Mouse (Mus musculus) forebrain, embryonic 11.5 days (tissue): Measurements from ENCODE around the gene Ppfia2. TPM values are rescaled to one million over a fixed set of nuclear protein-coding genes. Genes with fewer than 3 reads are reported as not detected.

ENCODE experiments used
- ATAC-seq: fragments of 200-750 bp; cut with Nextera tagmentation; replicated peaks from 2 replicates; pipeline ENCODE4 v1.8.0; 2017; ENCODE audit warnings: moderate TSS enrichment; ENCODE audit not compliant: low FRiP score
- DNase-seq: peaks from one replicate; pipeline ENCODE4 v3.0.0-alpha.2; 2017; ENCODE audit warnings: low spot score
- H3K27ac ChIP-seq: fragments of 300-500 bp; sonication (generic); 2 replicates; pipeline ENCODE4 v1.5.1; 2014; ENCODE audit warnings: low read depth, low read length
- H3K27me3 ChIP-seq: fragments of 300-500 bp; sonication (generic); 2 replicates; pipeline ENCODE4 v1.6.1; 2014; ENCODE audit warnings: mild to moderate bottlenecking, low read length, mixed read lengths; ENCODE audit not compliant: control insufficient read depth, insufficient read depth
- H3K36me3 ChIP-seq: fragments of 300-500 bp; sonication (generic); 2 replicates; pipeline ENCODE4 v1.6.1; 2014; ENCODE audit warnings: mild to moderate bottlenecking, low read length, moderate library complexity, mixed read lengths; ENCODE audit not compliant: control insufficient read depth, insufficient read depth
- H3K4me1 ChIP-seq: fragments of 300-500 bp; sonication (generic); replicated peaks from 2 replicates; pipeline ENCODE4 v1.6.1; 2014; ENCODE audit warnings: low read length, mixed read lengths; ENCODE audit not compliant: control insufficient read depth, insufficient read depth
- H3K4me2 ChIP-seq: fragments of 300-500 bp; sonication (generic); 2 replicates; pipeline ENCODE4 v1.6.1; 2014; ENCODE audit warnings: low read depth, mild to moderate bottlenecking, low read length, moderate library complexity, mixed read lengths; ENCODE audit not compliant: severe bottlenecking
- H3K4me3 ChIP-seq: fragments of 300-500 bp; sonication (generic); 2 replicates; pipeline ENCODE4 v1.5.1; 2014; ENCODE audit warnings: low read depth, low read length
- H3K9ac ChIP-seq: fragments of 300-500 bp; sonication (generic); 2 replicates; pipeline ENCODE4 v1.6.1; 2014; ENCODE audit warnings: low read length
- H3K9me3 ChIP-seq: fragments of 300-500 bp; sonication (generic); 2 replicates; pipeline ENCODE4 v1.6.1; 2016; ENCODE audit warnings: low read length, mixed read lengths; ENCODE audit not compliant: control insufficient read depth
- WGBS: fragments of 180-500 bp; shearing (Covaris S2); extraction: QIAGEN DNeasy Blood & Tissue Kit; methylation state at CpG from one replicate; pipeline ENCODE4 v1.1.7; 2014; 5-methylcytosine and 5-hydroxymethylcytosine counted together
- polyA plus RNA-seq: library from polyadenylated mRNA; unstranded; fragments of >200 nt; fragmentation: Nextera tagmentation; extraction: Ambion mirVana; gene quantifications from 2 replicates; pipeline ENCODE4 v1.2.1, GENCODE M21; 2014

Gene Ppfia2
- polyA plus RNA-seq, 1 experiment from 2014 or later = 3.3 TPM

DNA sequence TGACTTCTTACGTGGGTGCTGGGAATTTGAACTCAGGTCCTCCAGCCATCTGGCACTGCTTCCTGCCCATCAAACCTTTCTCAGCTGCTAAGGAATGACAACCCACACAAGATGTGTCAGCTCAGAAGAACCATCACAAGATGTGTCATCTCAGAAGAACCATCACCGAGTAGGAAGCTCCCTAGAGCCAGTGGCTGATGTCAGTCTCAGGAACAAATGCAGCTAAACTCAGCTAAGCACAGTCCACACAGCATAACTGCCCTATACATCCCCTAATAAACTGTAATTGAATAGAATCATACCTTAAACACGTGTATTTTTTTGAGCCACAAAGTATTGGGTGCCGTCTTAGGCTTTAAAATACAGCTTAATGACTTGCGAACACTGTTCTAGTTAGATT is 117.7 kb downstream of the Ppfia2 start:
- DNase-seq = no peak
- no peak overlapping the region for H3K9ac ChIP-seq
- H3K27ac ChIP-seq = no peak overlapping the region
- H3K4me1 ChIP-seq = no peaks in the 10 kb centered on the region
- no peaks in the 10 kb centered on the region for H3K27me3 ChIP-seq
- H3K9me3 ChIP-seq = no peaks in the 10 kb centered on the region
- ATAC-seq = no peak
- 76% methylated on average over 5 of the region's 5 CpGs for WGBS
- no peaks in the 10 kb centered on the region for H3K36me3 ChIP-seq
- no peak overlapping the region for H3K4me3 ChIP-seq
- H3K4me2 ChIP-seq = no peak overlapping the region

- no peak for ATAC-seq
- no peaks in the 10 kb centered on the region for H3K9me3 ChIP-seq
- no peak overlapping the region for H3K9ac ChIP-seq
- WGBS = 88% methylated on average over 1 of the region's 1 CpGs
- no peaks in the 10 kb centered on the region for H3K36me3 ChIP-seq
- H3K4me3 ChIP-seq = no peak overlapping the region
- no peaks in the 10 kb centered on the region for H3K27me3 ChIP-seq
- no peak overlapping the region for H3K4me2 ChIP-seq
- no peak for DNase-seq
- no peak overlapping the region for H3K27ac ChIP-seq
- H3K4me1 ChIP-seq = no peaks in the 10 kb centered on the region
These were observed 120.8 kb downstream of the Ppfia2 start for GRCm38 (mm10) chr10:106590944-106591343.

DNA sequence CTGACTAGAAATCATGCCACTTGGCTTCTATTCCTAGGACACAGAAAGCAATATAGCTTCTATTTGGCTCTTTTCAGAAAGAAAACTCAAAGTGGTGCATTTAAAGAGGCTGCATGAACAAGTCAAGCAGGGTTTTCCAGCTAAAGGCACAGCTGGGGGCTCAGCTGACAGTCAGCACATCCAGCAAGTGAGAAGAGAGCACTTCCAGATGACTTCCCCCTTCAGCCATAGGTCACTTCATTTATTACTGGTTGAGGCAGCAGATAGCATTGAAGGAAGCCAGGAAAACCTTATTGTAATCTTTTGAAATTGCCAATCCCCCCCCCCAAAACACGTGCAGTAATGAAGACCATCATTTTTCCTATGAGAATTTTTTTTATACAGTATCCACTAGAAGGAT is 126.8 kb downstream of the Ppfia2 start:
- H3K36me3 ChIP-seq = no peaks in the 10 kb centered on the region
- WGBS = 74% methylated on average over 1 of the region's 1 CpGs
- no peak overlapping the region for H3K4me2 ChIP-seq
- no peak overlapping the region for H3K9ac ChIP-seq
- no peaks in the 10 kb centered on the region for H3K9me3 ChIP-seq
- H3K4me3 ChIP-seq = no peak overlapping the region
- DNase-seq (no peak), ATAC-seq (no peak)
- H3K27me3 ChIP-seq = no peaks in the 10 kb centered on the region
- H3K27ac ChIP-seq = no peak overlapping the region
- H3K4me1 ChIP-seq = no peaks in the 10 kb centered on the region

GRCm38 (mm10) chr10:106603319-106603898 is 133.3 kb downstream of the Ppfia2 start:
- ATAC-seq = no peak
- no peak overlapping the region for H3K4me3 ChIP-seq
- DNase-seq = no peak
- H3K9me3 ChIP-seq = no peaks in the 10 kb centered on the region
- 83% methylated on average over 5 of the region's 5 CpGs for WGBS
- H3K9ac ChIP-seq = no peak overlapping the region
- H3K27ac ChIP-seq = no peak overlapping the region
- H3K27me3 ChIP-seq = no peaks in the 10 kb centered on the region
- no peaks in the 10 kb centered on the region for H3K36me3 ChIP-seq
- no peak overlapping the region for H3K4me2 ChIP-seq
- no peaks in the 10 kb centered on the region for H3K4me1 ChIP-seq

DNA sequence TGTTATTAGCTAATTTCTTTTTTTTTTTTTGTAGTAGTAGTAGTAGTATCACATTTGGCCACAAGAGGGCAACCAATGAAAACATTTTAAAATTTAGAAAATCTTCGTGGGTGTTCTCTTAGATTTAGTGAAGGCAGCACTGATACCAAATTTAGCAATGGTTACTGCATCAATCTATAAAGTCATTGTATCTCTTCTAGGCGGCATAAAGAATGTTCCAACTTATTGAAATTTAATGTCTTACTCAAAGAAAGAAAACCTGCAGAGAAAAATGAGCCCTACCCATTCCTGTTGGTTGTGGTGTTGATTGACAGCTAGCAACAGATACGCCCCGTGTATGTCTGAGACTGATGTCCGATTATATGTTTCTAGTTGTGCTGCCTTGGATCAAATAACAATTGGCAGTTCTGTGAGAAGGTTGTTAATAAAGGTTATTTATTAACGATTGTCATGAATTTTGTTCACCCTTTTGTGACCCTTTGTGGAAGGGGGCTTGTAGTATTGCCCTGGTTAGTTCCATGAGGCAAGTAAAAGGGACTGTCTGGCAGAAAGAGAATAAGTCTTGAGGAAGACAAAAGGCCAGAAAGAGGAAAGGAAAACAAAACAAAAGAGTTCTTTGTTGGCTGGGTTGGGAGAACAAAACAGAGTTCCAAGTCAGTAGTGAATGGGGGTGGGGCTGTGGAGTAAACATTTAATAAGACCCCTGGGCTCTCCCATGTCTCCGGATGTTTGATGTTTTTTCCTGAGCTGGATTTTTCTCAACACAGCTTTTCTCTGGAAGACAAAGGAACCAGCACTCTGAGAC is 139.2 kb downstream of the Ppfia2 start:
- no peaks in the 10 kb centered on the region for H3K36me3 ChIP-seq
- H3K4me2 ChIP-seq = peak overlapping the region; percentile 40; the same call in 1 of the 2 replicates
- 0 out of 2 replicates have a peak overlapping the region, but pooled peaks have one; percentile 6 for H3K27ac ChIP-seq
- no peak for DNase-seq
- WGBS = under 1% methylated on average over 7 of the region's 7 CpGs
- no peak overlapping the region for H3K9ac ChIP-seq
- H3K4me3 ChIP-seq = peak overlapping the region; percentile 3; the same call in 1 of the 2 replicates
- H3K27me3 ChIP-seq = no peaks in the 10 kb centered on the region
- ATAC-seq = peak; percentile 86
- H3K4me1 ChIP-seq = peaks cover 2% of the 10 kb centered on the region; the same call in 1 of the 2 replicates
- no peaks in the 10 kb centered on the region for H3K9me3 ChIP-seq

GRCm38 (mm10) chr10:106610222-106610621 is 140.1 kb downstream of the Ppfia2 start:
- Histone ChIP-seq H3K4me3 (no peak overlapping the region), H3K9ac (no peak overlapping the region), H3K9me3 (no peaks in the 10 kb centered on the region), H3K36me3 (no peaks in the 10 kb centered on the region), H3K4me1 (peaks cover 2% of the 10 kb centered on the region; the same call in 1 of the 2 replicates), H3K27me3 (no peaks in the 10 kb centered on the region), H3K4me2 (no peak overlapping the region), H3K27ac (no peak overlapping the region)
- 72% methylated on average over 3 of the region's 3 CpGs for WGBS
- DNase-seq (no peak), ATAC-seq (peak; percentile 0; the same call in 1 of the 2 replicates)

DNA sequence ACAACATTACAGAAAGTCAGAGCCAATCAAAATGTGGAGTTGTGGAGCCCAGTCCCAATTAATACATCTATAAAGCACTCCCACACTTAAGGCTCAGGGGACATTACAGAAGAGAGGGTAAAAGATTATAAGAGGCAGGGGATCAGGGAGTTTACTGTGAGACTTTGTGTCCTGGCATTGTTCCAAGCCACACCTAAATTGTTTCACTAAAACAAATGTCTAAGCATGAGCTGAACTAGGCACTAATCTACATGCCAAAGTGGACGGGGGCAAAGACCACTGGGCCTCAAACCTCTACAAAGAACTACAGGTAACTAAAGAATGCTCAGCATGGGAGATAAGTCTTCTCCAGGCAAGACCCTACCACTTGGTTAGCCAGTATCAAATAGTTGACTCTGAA is 148.1 kb downstream of the Ppfia2 start:
- Histone ChIP-seq H3K27ac (no peak overlapping the region), H3K36me3 (no peaks in the 10 kb centered on the region), H3K4me3 (no peak overlapping the region), H3K4me1 (no peaks in the 10 kb centered on the region), H3K27me3 (no peaks in the 10 kb centered on the region), H3K4me2 (no peak overlapping the region), H3K9ac (no peak overlapping the region), H3K9me3 (no peaks in the 10 kb centered on the region)
- 59% methylated on average over 1 of the region's 1 CpGs for WGBS
- no peak for ATAC-seq
- DNase-seq = no peak

GRCm38 (mm10) chr10:106620952-106621351 is 150.8 kb downstream of the Ppfia2 start:
- H3K4me2 ChIP-seq = no peak overlapping the region
- DNase-seq (no peak), ATAC-seq (no peak)
- H3K36me3 ChIP-seq = no peaks in the 10 kb centered on the region
- H3K27ac ChIP-seq = no peak overlapping the region
- H3K4me1 ChIP-seq = no peaks in the 10 kb centered on the region
- WGBS = 81% methylated on average over 1 of the region's 1 CpGs
- H3K9me3 ChIP-seq = no peaks in the 10 kb centered on the region
- no peak overlapping the region for H3K9ac ChIP-seq
- H3K4me3 ChIP-seq = no peak overlapping the region
- H3K27me3 ChIP-seq = no peaks in the 10 kb centered on the region
